Mouse (Mus musculus): ENCODE results near the gene Rnf181. TPM values are rescaled to one million over a fixed set of nuclear protein-coding genes. Genes with fewer than 3 reads are reported as not detected.

The Rnf181 gene
- polyA plus RNA-seq (2012; rRNA removed), result 92.1 and 95.8 TPM in 2 replicates

DNA sequence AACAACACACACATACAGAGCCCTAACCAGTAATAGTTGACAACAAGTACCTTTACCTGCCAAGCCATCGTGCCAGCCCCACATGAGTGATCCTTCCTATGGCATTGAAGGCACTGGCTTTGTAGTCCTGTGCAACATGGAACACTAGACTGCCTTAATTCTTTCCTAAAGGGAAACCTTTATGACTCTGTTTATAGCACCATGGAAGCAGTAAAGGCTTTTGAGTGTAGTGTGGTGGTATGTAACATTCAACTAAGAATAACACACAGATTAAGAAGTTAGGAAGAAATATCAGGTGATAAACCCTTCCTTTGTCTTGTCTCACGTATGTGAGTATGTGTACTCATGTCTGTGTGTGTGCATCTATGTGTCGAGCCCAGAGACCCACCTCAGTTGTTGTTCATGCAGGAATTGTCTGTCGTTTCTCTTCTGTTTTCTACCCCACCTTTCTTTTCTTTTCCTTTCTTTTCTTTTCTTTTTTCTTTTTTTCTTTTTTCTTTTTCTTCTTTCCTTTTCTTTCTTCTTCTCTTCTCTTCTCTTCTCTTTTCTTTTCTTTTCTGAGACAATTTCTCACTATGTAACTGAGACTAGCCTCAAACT is at the start of gene Rnf181:
Gene Rnf181, minus strand, starts transcription at position 113 of the 600 bp plus-strand sequence.
- Histone ChIP-seq H3K4me1 (ENCODE audit: control insufficient read depth, insufficient read depth, low read length) (no peaks in the 10 kb centered on the region), H3K4me3 (replicated peaks; ENCODE audit: insufficient read depth, low read depth, low read length) (no peak within 1 kb of the TSS), H3K27ac (ENCODE audit: insufficient read depth, low read length) (no peak within 1 kb of the TSS), H3K27me3 (ENCODE audit: control insufficient read depth, insufficient read depth, low read length) (no peaks in the 10 kb centered on the region)
- WGBS, result 60% methylated on average over 4 of the region's 4 CpGs
- no peak for TF ChIP-seq POLR2A (IDR thresholded peaks at IDR 0.05; ENCODE audit: borderline replicate concordance, insufficient read depth, low read length)
- no peak for TF ChIP-seq CTCF (IDR thresholded peaks at IDR 0.05; ENCODE audit: borderline replicate concordance, insufficient read depth, low read depth, low read length)
- no peak for DNase-seq

DNA sequence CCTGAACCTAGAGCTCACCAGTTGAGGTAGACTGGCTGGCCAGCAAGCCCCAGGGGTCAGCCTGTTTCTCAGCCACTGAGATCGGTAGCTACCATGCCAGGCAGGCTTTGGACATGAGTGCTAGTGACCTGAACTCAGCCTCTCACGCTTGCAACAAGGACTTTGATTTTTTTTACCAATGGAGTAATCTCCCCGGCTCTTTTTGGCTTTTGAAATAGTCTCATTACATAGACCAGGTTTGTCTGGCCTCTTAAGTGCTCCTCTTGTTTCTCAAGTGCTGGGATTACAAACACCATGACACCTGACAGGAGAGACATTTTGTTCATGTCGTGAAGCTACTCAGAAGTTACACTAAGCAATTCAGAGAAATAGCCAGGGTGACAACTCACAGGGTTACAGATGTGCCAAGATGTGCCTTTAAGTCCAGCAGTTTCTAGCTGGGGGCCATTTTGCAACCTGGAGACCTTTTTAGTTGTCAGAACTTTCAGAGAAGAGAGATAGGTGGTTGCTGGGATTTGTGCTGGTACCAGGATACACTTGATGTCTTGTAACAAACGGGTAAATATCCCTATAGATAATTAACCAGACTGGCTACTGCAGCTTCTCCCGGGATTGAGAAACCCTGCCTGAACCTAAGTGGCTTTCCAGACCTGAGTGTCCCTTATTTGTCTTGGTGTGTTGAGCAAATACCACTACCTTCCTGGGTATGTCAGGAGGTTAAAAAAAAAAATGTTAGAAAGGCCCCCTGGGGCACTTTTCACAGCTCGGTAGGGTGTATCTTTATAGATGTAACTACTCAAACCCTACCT is 49.4 kb upstream of the Rnf181 start:
- H3K27ac ChIP-seq (ENCODE audit: insufficient read depth, low read length), result no peak overlapping the region
- H3K4me3 ChIP-seq (replicated peaks; ENCODE audit: insufficient read depth, low read depth, low read length), result no peak overlapping the region
- no peak for DNase-seq
- no peaks in the 10 kb centered on the region for H3K27me3 ChIP-seq (ENCODE audit: control insufficient read depth, insufficient read depth, low read length)
- WGBS, result 75% methylated on average over 7 of the region's 7 CpGs
- H3K4me1 ChIP-seq (ENCODE audit: control insufficient read depth, insufficient read depth, low read length), result peaks cover 11% of the 10 kb centered on the region
- no peak for TF ChIP-seq POLR2A (IDR thresholded peaks at IDR 0.05; ENCODE audit: borderline replicate concordance, insufficient read depth, low read length)
- no peak for TF ChIP-seq CTCF (IDR thresholded peaks at IDR 0.05; ENCODE audit: borderline replicate concordance, insufficient read depth, low read depth, low read length)

DNA sequence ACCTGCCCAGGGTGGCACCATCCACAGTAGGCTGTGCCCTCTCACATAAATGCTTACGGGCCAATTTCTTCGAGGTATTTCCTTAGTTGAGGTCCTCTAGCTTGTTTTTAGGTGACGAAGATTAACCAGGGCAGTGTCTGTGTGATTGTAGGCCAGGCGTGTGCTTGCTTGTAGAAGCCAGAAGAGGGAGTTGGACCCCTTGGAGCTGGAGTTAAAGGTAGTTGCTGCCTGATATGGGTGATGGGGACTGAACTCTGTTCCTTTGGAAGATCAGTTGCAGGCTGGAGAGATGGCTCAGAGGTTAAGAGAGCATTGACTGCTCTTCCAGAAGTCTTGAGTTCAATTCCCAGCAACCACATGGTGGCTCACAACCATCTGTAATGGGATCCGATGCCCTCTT is 48.4 kb upstream of the Rnf181 start:
- Histone ChIP-seq H3K4me3 (replicated peaks; ENCODE audit: insufficient read depth, low read depth, low read length) (peak overlapping the region; percentile 84), H3K27me3 (ENCODE audit: control insufficient read depth, insufficient read depth, low read length) (no peaks in the 10 kb centered on the region), H3K27ac (ENCODE audit: insufficient read depth, low read length) (no peak overlapping the region), H3K4me1 (ENCODE audit: control insufficient read depth, insufficient read depth, low read length) (peaks cover 11% of the 10 kb centered on the region)
- DNase-seq, result no peak
- 80% methylated on average over 5 of the region's 5 CpGs for WGBS
- TF ChIP-seq CTCF (IDR thresholded peaks at IDR 0.05; ENCODE audit: borderline replicate concordance, insufficient read depth, low read depth, low read length) (no peak), POLR2A (IDR thresholded peaks at IDR 0.05; ENCODE audit: borderline replicate concordance, insufficient read depth, low read length) (no peak)

DNA sequence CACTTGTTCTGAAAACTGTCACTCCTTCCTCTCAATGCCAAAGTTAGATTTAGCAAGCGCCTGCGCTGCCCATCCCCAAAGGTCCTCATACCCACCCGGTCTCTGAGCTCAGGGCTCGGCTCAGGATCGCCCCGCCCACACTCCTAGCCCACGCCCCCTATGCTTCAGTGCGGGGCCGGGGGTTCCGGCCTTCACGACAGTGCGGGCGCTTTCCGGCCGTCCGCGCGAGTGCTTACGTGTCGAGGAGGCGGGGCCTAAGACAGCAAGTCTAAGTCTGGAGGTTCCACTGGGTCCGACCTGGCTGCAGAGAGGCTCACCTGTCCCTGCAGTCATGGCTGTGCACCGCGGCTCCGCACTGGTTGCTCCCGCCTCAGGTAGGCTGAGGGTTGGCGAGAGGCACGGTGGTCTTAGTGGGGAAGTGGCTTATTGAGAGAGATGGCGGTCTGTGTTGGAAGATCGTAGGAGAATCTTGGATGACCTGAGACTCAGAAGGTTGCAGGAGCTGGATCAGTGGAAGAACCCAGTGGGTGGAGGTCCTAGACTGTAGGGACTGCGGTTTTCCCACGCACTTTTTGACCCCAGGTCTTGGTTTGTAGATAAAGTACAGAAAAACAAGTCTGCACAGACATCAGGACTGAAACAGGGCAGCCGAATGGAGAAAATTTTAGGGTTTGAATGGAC is 47.5 kb upstream of the Rnf181 start, which contains the start of gene Ggcx:
Gene Ggcx, plus strand, starts transcription at position 233 of the 681 bp plus-strand sequence.
- DNase-seq, result peak; percentile 94 to 95
- WGBS, result under 1% methylated on average over 33 of the region's 33 CpGs
- H3K27me3 ChIP-seq (ENCODE audit: control insufficient read depth, insufficient read depth, low read length), result no peaks in the 10 kb centered on the region
- peaks cover 11% of the 10 kb centered on the region for H3K4me1 ChIP-seq (ENCODE audit: control insufficient read depth, insufficient read depth, low read length)
- TF ChIP-seq CTCF (IDR thresholded peaks at IDR 0.05; ENCODE audit: borderline replicate concordance, insufficient read depth, low read depth, low read length) (no peak), POLR2A (IDR thresholded peaks at IDR 0.05; ENCODE audit: borderline replicate concordance, insufficient read depth, low read length) (peak; percentile 97)
- H3K27ac ChIP-seq (ENCODE audit: insufficient read depth, low read length), result peak within 1 kb of the TSS; percentile 39
- peak within 1 kb of the TSS; percentile 84 for H3K4me3 ChIP-seq (replicated peaks; ENCODE audit: insufficient read depth, low read depth, low read length)

DNA sequence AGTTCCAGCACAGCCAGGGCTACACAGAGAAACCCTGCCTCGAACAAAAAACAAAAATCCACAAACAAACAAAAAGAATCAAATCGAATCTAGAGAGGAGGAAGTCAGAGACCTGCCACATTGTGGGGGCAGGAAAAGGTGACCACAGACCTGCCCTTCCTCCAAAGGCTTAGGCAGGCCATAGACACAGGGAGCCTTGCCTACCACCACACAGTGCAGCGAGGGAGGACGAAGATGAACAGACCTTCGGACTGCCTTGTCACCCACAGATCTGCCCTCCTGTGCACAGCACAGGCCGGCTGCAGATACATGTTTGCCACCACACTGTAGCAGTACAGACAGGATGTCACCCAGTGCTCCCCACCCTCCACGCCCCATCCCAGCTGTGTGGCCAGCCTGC is 43.8 kb upstream of the Rnf181 start:
- Histone ChIP-seq H3K4me1 (ENCODE audit: control insufficient read depth, insufficient read depth, low read length) (peaks cover 5% of the 10 kb centered on the region; the same call in 1 of the 2 replicates), H3K4me3 (replicated peaks; ENCODE audit: insufficient read depth, low read depth, low read length) (no peak overlapping the region), H3K27ac (ENCODE audit: insufficient read depth, low read length) (no peak overlapping the region), H3K27me3 (ENCODE audit: control insufficient read depth, insufficient read depth, low read length) (no peaks in the 10 kb centered on the region)
- TF ChIP-seq POLR2A (IDR thresholded peaks at IDR 0.05; ENCODE audit: borderline replicate concordance, insufficient read depth, low read length) (no peak), CTCF (IDR thresholded peaks at IDR 0.05; ENCODE audit: borderline replicate concordance, insufficient read depth, low read depth, low read length) (no peak)
- no peak for DNase-seq
- 86% methylated on average over 7 of the region's 7 CpGs for WGBS

DNA sequence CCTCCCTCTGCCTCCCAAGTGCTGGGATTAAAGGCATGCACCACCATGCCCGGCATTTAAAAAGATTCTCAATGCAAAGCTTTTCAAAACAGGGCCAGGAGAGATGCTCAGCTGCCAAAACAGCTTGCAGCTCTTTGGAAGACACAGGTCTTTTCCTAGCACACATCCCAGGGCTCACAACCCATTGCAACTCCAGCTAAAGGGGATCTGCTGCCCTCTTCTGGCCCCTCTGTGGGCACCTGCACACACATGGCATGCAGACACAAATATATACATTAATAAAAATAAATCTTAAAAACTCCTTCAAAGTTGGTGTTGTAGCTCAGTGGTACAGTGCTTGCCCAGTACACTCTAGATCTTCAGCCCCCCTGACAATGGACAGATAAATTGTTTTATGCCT is 43.2 kb upstream of the Rnf181 start:
- TF ChIP-seq POLR2A (IDR thresholded peaks at IDR 0.05; ENCODE audit: borderline replicate concordance, insufficient read depth, low read length) (no peak), CTCF (IDR thresholded peaks at IDR 0.05; ENCODE audit: borderline replicate concordance, insufficient read depth, low read depth, low read length) (no peak)

DNA sequence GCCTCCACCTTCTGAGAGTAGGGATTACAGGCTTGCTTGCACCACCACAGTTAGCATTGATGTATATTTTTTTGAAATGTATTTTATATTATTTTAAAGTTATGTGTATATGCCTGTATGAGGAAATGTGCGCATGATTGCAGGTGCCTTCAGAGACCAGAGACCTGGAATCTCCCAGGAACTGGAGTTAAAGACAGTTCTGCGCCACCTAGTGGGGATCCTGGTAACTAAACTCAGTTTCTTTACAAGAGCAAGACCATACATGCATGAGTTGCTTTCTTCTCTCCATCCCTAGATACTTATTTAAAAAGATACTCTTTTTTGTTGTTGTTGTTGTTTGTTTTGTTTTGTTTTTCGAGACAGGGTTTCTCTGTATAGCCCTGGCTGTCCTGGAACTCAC is 42.8 kb upstream of the Rnf181 start:
- peak; percentile 58; the same call in 1 of the 2 replicates for TF ChIP-seq CTCF (IDR thresholded peaks at IDR 0.05; ENCODE audit: borderline replicate concordance, insufficient read depth, low read depth, low read length)
- TF ChIP-seq POLR2A (IDR thresholded peaks at IDR 0.05; ENCODE audit: borderline replicate concordance, insufficient read depth, low read length), result no peak

More for the DNA sequence above, 43.2 kb upstream of the Rnf181 start:
- Histone ChIP-seq H3K4me1 (ENCODE audit: control insufficient read depth, insufficient read depth, low read length) (peaks cover 2% of the 10 kb centered on the region; the same call in 1 of the 2 replicates), H3K4me3 (replicated peaks; ENCODE audit: insufficient read depth, low read depth, low read length) (no peak overlapping the region), H3K27ac (ENCODE audit: insufficient read depth, low read length) (no peak overlapping the region), H3K27me3 (ENCODE audit: control insufficient read depth, insufficient read depth, low read length) (no peaks in the 10 kb centered on the region)
- no peak for DNase-seq
- WGBS, result 16% methylated on average over 1 of the region's 1 CpGs

More for the DNA sequence above, 42.8 kb upstream of the Rnf181 start:
- WGBS, result 9% methylated on average over 3 of the region's 3 CpGs
- Histone ChIP-seq H3K27me3 (ENCODE audit: control insufficient read depth, insufficient read depth, low read length) (no peaks in the 10 kb centered on the region), H3K4me1 (ENCODE audit: control insufficient read depth, insufficient read depth, low read length) (no peaks in the 10 kb centered on the region), H3K27ac (ENCODE audit: insufficient read depth, low read length) (no peak overlapping the region), H3K4me3 (replicated peaks; ENCODE audit: insufficient read depth, low read depth, low read length) (no peak overlapping the region)
- peak; percentile 49 to 61 for DNase-seq

Measured in cerebellum, adult 2 months (tissue).